Mouse (Mus musculus) adipose tissue, adult 10 weeks (tissue): ENCODE data around the gene E430018J23Rik. TPM values are rescaled to one million over a fixed set of nuclear protein-coding genes. Genes with fewer than 3 reads are reported as not detected.

ENCODE experiments used
- polyA plus RNA-seq: library from polyadenylated mRNA; stranded (reverse); fragments of 350-450 nt; fragmentation: Illumina TruSeq; extraction: RNeasy Lipid Tissue Mini Kit (QIAGEN cat#74804); gene quantifications from one replicate; pipeline ENCODE4 v1.2.3, GENCODE M21; 2014; ENCODE audit warnings: low read depth, low replicate concordance

E430018J23Rik gene
- 8.3 TPM for polyA plus RNA-seq

GRCm38 (mm10) chr7:127393157-127393943, at the start of gene E430018J23Rik:
E430018J23Rik (minus strand) TSS chr7:127393629.

GRCm38 (mm10) chr7:127421388-127422191, 28.2 kb upstream of the E430018J23Rik start, which contains the start of gene Zfp688:
Zfp688 (minus strand) TSS chr7:127422068.

GRCm38 (mm10) chr7:127406002-127406987, 12.9 kb upstream of the E430018J23Rik start, which contains the start of gene Zfp764:
Zfp764 (minus strand) TSS chr7:127406822.

GRCm38 (mm10) chr7:127386641-127387392, 6.6 kb downstream of the E430018J23Rik start, which contains the start of gene 9130019O22Rik:
9130019O22Rik (minus strand) TSS chr7:127387166.

GRCm38 (mm10) chr7:127375271-127376245, 17.9 kb downstream of the E430018J23Rik start, which contains the start of gene Zfp747:
Zfp747 (minus strand) TSS chr7:127376050.

GRCm38 (mm10) chr7:127345512-127346325, 47.7 kb downstream of the E430018J23Rik start, which contains the start of gene Zfp768:
Zfp768 (minus strand) TSS chr7:127345589.

Other genes starting within 250 kb of the E430018J23Rik start
- 52.6 TPM for gene Cd2bp2, start 197.6 kb downstream of the E430018J23Rik start, polyA plus RNA-seq
- gene Tbc1d10b, start 185.2 kb downstream of the E430018J23Rik start, polyA plus RNA-seq = 27.7 TPM
- 4.2 TPM for gene Mylpf, start 184.7 kb downstream of the E430018J23Rik start, polyA plus RNA-seq
- 14.2 TPM for gene Zfp553, start 160.6 kb downstream of the E430018J23Rik start, polyA plus RNA-seq
- gene Sept1, start 160.5 kb downstream of the E430018J23Rik start, polyA plus RNA-seq = 11.1 TPM
- 20.6 TPM for gene Zfp771, start 149.4 kb downstream of the E430018J23Rik start, polyA plus RNA-seq
- 31.2 TPM for gene Dctpp1, start 132.9 kb downstream of the E430018J23Rik start, polyA plus RNA-seq
- 34.8 TPM for gene Sephs2, start 119.6 kb downstream of the E430018J23Rik start, polyA plus RNA-seq
- gene Itgal, start 97.4 kb downstream of the E430018J23Rik start, polyA plus RNA-seq = 2.5 TPM
- gene Zfp768, start 48.0 kb downstream of the E430018J23Rik start, polyA plus RNA-seq = 16.7 TPM
- 6.3 TPM for gene Zfp747, start 17.6 kb downstream of the E430018J23Rik start, polyA plus RNA-seq
- gene 9130019O22Rik, start 6.5 kb downstream of the E430018J23Rik start, polyA plus RNA-seq = 4.3 TPM
- gene Zfp764, start 13.2 kb upstream of the E430018J23Rik start, polyA plus RNA-seq = 6.0 TPM
- 13.5 TPM for gene Zfp688, start 28.4 kb upstream of the E430018J23Rik start, polyA plus RNA-seq
- gene Zfp689, start 55.5 kb upstream of the E430018J23Rik start, polyA plus RNA-seq = 3.0 TPM
- gene Prr14, start 66.0 kb upstream of the E430018J23Rik start, polyA plus RNA-seq = 43.6 TPM
- gene Fbrs, start 85.6 kb upstream of the E430018J23Rik start, polyA plus RNA-seq = 56.2 TPM
- gene Srcap, start 118.4 kb upstream of the E430018J23Rik start, polyA plus RNA-seq = 18.2 TPM
- 12.8 TPM for gene Gm42715, start 126.0 kb upstream of the E430018J23Rik start, polyA plus RNA-seq
- not detected for gene Tmem265, start 167.8 kb upstream of the E430018J23Rik start, polyA plus RNA-seq
- 83.6 TPM for gene Phkg2, start 179.7 kb upstream of the E430018J23Rik start, polyA plus RNA-seq
- 22.1 TPM for gene Ccdc189, start 195.0 kb upstream of the E430018J23Rik start, polyA plus RNA-seq
- gene Rnf40, start 195.1 kb upstream of the E430018J23Rik start, polyA plus RNA-seq = 33.6 TPM
- gene Zfp629, start 222.2 kb upstream of the E430018J23Rik start, polyA plus RNA-seq = 14.8 TPM